Mouse (Mus musculus) heart, adult 2 months (tissue): Measurements from ENCODE around the gene Ddx47. TPM values are rescaled to one million over a fixed set of nuclear protein-coding genes. Genes with fewer than 3 reads are reported as not detected.

Source experiments
- DNase-seq, 2 experiments: peaks; one replicate each; pipeline ENCODE4 v3.0.0; 2021
- H3K27ac ChIP-seq: fragments of 200-600 bp; 2 replicates; pipeline ENCODE4 v1.8.1; 2022
- H3K27me3 ChIP-seq: fragments of 200-500 bp; 2 replicates; pipeline ENCODE4 v1.6.1; 2012; ENCODE audit warnings: mild to moderate bottlenecking, low read length, inconsistent platforms, mixed read lengths; ENCODE audit not compliant: control insufficient read depth, insufficient read depth
- H3K36me3 ChIP-seq: fragments of 200-500 bp; 2 replicates; pipeline ENCODE4 v1.6.1; 2012; ENCODE audit warnings: low read length, inconsistent platforms; ENCODE audit not compliant: control insufficient read depth, insufficient read depth
- H3K4me1 ChIP-seq: fragments of 200-500 bp; 2 replicates; pipeline ENCODE4 v1.6.1; 2011; ENCODE audit warnings: low read length; ENCODE audit not compliant: control insufficient read depth, insufficient read depth
- H3K4me3 ChIP-seq: fragments of 200-600 bp; 2 replicates; pipeline ENCODE4 v1.8.1; 2022
- H3K79me2 ChIP-seq: fragments of 200-500 bp; replicated peaks from 2 replicates; pipeline ENCODE4 v1.6.1; 2012; ENCODE audit warnings: mild to moderate bottlenecking, inconsistent platforms, low read length, moderate library complexity, mixed read lengths; ENCODE audit not compliant: control insufficient read depth, insufficient read depth
- H3K9ac ChIP-seq: fragments of 200-500 bp; 2 replicates; pipeline ENCODE4 v1.6.1; 2012; ENCODE audit warnings: low read depth, mild to moderate bottlenecking, control low read depth, inconsistent platforms, low read length, mixed read lengths
- CTCF ChIP-seq: fragments of 200-600 bp; IDR thresholded peaks from 2 replicates; pipeline ENCODE4 v1.8.1; 2022; ENCODE audit warnings: antibody characterized with exemption, mild to moderate bottlenecking, moderate library complexity
- EP300 ChIP-seq: fragments of 200-500 bp; IDR thresholded peaks from 2 replicates; pipeline ENCODE4 v1.6.1; 2011; ENCODE audit warnings: low read depth, low read length, control low read depth; ENCODE audit not compliant: insufficient read depth
- POLR2A ChIP-seq: fragments of 200-500 bp; IDR thresholded peaks from 2 replicates; pipeline ENCODE4 v1.6.1; 2011; ENCODE audit warnings: mild to moderate bottlenecking, low read depth, low read length, control low read depth; ENCODE audit not compliant: insufficient read depth
- WGBS: fragments of 180-500 bp; shearing (Covaris S2); methylation state at CpG from one replicate; pipeline ENCODE4 v1.1.7; 2018; 5-methylcytosine and 5-hydroxymethylcytosine counted together
- intact Hi-C: fragments of 180-260 bp; cut with DNase I; formaldehyde crosslinking; loops from one replicate; pipeline ENCODE4 v1.15.1; 2025
- polyA plus RNA-seq: library from polyadenylated mRNA; depleted of rRNA; stranded (reverse); fragments of >200 nt; gene quantifications from 2 replicates; pipeline ENCODE4 v1.2.3, GENCODE M21; 2012
- total RNA-seq, 2 experiments: library from RNA; stranded (reverse); gene quantifications; 2 replicates each; pipeline ENCODE4 v1.2.3; 2021

Gene Ddx47
- total and polyA plus RNA-seq, 3 experiments, result 32.2 to 40.3 (median 38.1) TPM

DNA sequence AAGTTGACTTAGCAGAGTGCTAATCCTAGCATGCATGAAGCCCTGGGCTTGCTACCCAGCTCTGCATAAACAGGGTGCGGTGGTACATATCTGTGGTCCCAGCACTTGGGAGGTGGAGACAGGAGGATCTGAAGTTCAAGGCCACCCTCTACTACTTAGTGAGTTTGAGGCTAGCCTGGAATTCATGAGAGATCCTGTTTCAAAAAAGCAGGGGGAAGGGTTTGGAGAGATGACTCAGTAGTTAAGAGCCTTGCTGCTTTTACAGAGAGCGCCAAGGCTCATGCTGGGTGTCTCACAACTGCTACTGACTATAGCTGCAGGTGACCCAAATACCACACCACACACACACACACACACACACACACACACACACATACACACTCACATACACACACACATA, 41.9 kb upstream of the Ddx47 start:
- no peaks in the 10 kb centered on the region for H3K27me3 ChIP-seq
- intact Hi-C loops, result no loop called here
- H3K27ac ChIP-seq, result no peak overlapping the region
- no peaks in the 10 kb centered on the region for H3K36me3 ChIP-seq
- no peaks in the 10 kb centered on the region for H3K4me1 ChIP-seq
- H3K4me3 ChIP-seq, result no peak overlapping the region
- no peak for DNase-seq
- H3K9ac ChIP-seq, result no peak overlapping the region
- no peaks in the 10 kb centered on the region for H3K79me2 ChIP-seq
- WGBS, result 93% methylated on average over 2 of the region's 2 CpGs
- no peak for TF ChIP-seq EP300
- TF ChIP-seq POLR2A, result no peak
- no peak for TF ChIP-seq CTCF

DNA sequence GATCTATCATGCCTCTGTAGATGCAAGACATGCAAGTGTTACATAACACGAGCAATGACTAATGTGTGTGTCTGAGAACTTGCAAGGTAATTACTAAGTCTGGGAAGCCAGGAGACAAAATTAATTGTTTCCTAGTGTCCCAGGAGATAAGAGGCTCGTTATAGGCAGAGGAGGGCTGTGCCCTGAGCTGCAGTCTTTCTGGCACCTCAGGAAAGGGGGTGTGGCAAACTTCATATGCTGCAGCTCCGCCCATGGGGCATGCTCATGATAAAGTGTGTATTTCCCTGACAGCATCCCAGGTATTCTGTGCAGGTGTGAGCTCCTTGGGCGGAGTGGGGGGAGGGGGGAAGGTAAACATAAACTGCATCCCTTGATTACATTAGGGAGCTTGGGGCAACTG, 39.3 kb upstream of the Ddx47 start:
- Histone ChIP-seq H3K27me3 (no peaks in the 10 kb centered on the region), H3K27ac (no peak overlapping the region), H3K9ac (no peak overlapping the region), H3K4me3 (no peak overlapping the region), H3K36me3 (no peaks in the 10 kb centered on the region), H3K4me1 (no peaks in the 10 kb centered on the region; the same call in 1 of the 2 replicates), H3K79me2 (no peaks in the 10 kb centered on the region)
- intact Hi-C loops, result no loop called here
- WGBS, result 48% methylated on average over 4 of the region's 4 CpGs
- TF ChIP-seq CTCF (no peak), EP300 (no peak), POLR2A (no peak)
- DNase-seq, result no peak

DNA sequence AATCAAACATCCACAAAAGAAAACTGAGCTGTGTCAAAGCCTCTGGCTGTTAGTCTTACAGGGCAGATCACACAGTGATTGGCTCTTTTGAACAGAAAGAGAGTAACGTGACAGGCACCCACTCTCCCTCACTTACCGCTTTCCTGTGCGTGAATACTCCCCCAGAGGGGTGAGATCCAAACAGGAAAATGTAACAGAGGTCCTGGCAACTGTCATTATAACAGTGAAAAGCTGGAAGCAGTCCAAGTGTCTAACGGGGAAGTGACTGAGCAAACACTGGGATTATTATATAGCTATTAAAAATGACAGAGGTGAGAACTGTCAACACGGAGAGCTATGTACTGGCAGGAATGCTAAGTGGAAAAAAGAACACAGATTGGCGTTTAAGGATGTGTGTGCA, 34.8 kb upstream of the Ddx47 start:
- Histone ChIP-seq H3K36me3 (no peaks in the 10 kb centered on the region), H3K79me2 (no peaks in the 10 kb centered on the region), H3K4me1 (peaks cover 2% of the 10 kb centered on the region), H3K9ac (no peak overlapping the region), H3K27ac (peak overlapping the region; percentile 16; the same call in 1 of the 2 replicates), H3K27me3 (no peaks in the 10 kb centered on the region), H3K4me3 (no peak overlapping the region)
- intact Hi-C loops, result no loop called here
- 16% methylated on average over 6 of the region's 6 CpGs for WGBS
- TF ChIP-seq EP300 (no peak), POLR2A (no peak), CTCF (no peak)
- peak in 1 of 2 experiments; percentile 13 for DNase-seq

DNA sequence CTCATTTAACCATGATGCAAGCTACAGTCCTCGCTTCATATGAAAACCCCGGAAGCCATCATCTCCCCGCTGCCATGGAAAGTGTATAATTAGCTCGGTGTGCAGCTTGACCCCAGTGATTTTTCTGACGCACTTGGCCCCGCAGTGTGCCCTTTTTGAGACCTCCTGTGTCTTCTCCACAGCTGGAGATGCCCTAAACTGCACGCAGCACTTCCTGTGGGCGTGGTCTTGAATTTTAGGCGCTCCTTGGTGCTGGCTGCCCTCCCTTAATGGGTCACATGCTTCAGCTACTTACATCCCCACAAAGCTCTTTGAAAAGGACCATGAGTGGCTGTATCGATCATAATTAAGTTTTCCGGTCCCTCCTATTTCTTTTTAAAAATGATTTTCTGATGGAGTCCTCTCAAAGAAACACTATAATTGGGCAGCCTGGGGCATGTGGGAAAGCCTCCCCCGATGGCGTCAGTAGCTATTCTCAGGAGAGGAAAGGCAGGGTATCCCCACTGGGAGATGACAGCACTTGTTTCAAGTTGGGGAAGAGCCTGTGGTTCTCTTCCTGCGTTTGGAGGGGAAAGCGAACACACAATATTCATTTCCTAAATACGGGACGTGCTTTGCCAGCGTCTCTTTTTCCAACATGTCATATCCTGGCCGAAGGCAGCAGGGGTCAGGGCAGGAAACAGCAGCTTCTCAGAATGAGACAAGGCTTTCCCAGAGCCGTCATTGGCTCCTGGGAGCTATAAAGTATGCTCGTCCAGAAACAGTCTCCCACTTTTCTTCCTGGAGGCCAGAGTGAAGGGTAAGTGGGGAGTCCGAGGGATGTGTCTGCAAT, 30.0 kb upstream of the Ddx47 start, which contains the start of gene Apold1:
TSS of gene Apold1 (plus strand) at position 488 of the 832 bp plus-strand sequence.
- Histone ChIP-seq H3K9ac (peak within 1 kb of the TSS; percentile 72), H3K4me1 (peaks cover 5% of the 10 kb centered on the region; the same call in 1 of the 2 replicates), H3K79me2 (no peaks in the 10 kb centered on the region), H3K36me3 (no peaks in the 10 kb centered on the region), H3K27ac (peak within 1 kb of the TSS; percentile 81), H3K27me3 (no peaks in the 10 kb centered on the region), H3K4me3 (peak within 1 kb of the TSS; percentile 50)
- WGBS, result 30% methylated on average over 22 of the region's 22 CpGs
- TF ChIP-seq CTCF, result no peak
- peak; percentile 96 for TF ChIP-seq EP300
- peak; percentile 92 for TF ChIP-seq POLR2A
- intact Hi-C loops, result loop anchor here (5.0 to 10.0 kb wide), 2 partner anchors 59 to 383 kb away; partner anchors contain the start of genes Cdkn1b and Emp1
- peak; percentile 65 to 76 for DNase-seq

DNA sequence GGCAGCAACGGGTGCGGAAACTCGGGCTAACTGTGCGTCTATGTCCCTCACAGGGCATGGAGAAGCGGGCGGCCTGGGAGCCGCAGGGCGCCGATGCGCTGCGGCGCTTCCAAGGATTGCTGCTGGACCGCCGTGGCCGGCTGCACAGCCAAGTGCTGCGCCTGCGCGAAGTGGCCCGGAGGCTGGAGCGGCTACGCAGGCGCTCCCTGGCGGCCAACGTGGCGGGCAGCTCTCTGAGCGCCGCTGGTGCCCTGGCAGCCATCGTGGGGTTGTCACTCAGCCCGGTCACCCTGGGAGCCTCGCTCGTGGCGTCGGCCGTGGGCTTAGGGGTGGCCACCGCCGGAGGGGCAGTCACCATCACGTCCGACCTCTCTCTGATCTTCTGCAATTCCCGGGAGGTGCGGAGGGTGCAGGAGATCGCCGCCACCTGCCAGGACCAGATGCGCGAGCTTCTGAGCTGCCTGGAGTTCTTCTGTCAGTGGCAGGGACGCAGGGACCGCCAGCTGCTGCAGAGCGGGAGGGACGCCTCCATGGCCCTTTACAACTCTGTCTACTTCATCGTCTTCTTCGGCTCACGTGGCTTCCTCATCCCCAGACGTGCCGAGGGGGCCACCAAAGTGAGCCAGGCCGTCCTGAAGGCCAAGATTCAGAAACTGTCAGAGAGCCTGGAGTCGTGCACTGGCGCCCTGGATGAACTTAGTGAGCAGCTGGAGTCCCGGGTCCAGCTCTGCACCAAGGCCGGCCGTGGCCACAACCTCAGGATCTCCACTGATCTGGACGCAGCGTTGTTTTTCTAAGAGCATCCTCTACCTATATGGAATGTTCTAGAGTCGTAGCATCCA, 27.7 kb upstream of the Ddx47 start:
- peak overlapping the region; percentile 65 for H3K4me3 ChIP-seq
- peak overlapping the region; percentile 85 for H3K9ac ChIP-seq
- DNase-seq, result peak; percentile 94 to 95
- no peaks in the 10 kb centered on the region for H3K36me3 ChIP-seq
- no peaks in the 10 kb centered on the region for H3K27me3 ChIP-seq
- TF ChIP-seq POLR2A (peak; percentile 52; the same call in 1 of the 2 replicates), CTCF (peak; percentile 91), EP300 (no peak)
- 3% methylated on average over 62 of the region's 62 CpGs for WGBS
- peaks cover 5% of the 10 kb centered on the region; the same call in 1 of the 2 replicates for H3K4me1 ChIP-seq
- peak overlapping the region; percentile 81 for H3K27ac ChIP-seq
- no peaks in the 10 kb centered on the region for H3K79me2 ChIP-seq
- intact Hi-C loops, result loop anchor here (1.0 to 10.0 kb wide), 3 partner anchors 28 to 381 kb away; partner anchors contain the start of genes Cdkn1b, Ddx47 and Emp1
